Mouse (Mus musculus) ES-Bruce4 (cell line): Measurements from ENCODE around the gene Gbx1. TPM values are rescaled to one million over a fixed set of nuclear protein-coding genes. Genes with fewer than 3 reads are reported as not detected.

Experiments used
- H3K27ac ChIP-seq: 2 replicates; pipeline ENCODE4 v1.5.1; 2012; ENCODE audit warnings: low read length, inconsistent platforms; ENCODE audit not compliant: insufficient read depth
- H3K27me3 ChIP-seq: 2 replicates; pipeline ENCODE4 v1.6.1; 2012; ENCODE audit warnings: mild to moderate bottlenecking, low read length, inconsistent platforms; ENCODE audit not compliant: control insufficient read depth, poor library complexity, insufficient read depth, severe bottlenecking
- H3K36me3 ChIP-seq: 2 replicates; pipeline ENCODE4 v1.6.1; 2012; ENCODE audit warnings: inconsistent platforms, mild to moderate bottlenecking, low read length, moderate library complexity; ENCODE audit not compliant: control insufficient read depth, poor library complexity, insufficient read depth, severe bottlenecking
- H3K4me1 ChIP-seq: one replicate; pipeline ENCODE4 v1.8.1; 2011; ENCODE audit warnings: low read length; ENCODE audit not compliant: control insufficient read depth, insufficient read depth
- H3K4me3 ChIP-seq: 2 replicates; pipeline ENCODE4 v1.5.1; 2011; ENCODE audit warnings: low read depth, mild to moderate bottlenecking, low read length
- H3K9ac ChIP-seq: 2 replicates; pipeline ENCODE4 v1.6.1; 2012; ENCODE audit warnings: low read depth, mild to moderate bottlenecking, inconsistent platforms; ENCODE audit not compliant: poor library complexity, severe bottlenecking
- H3K9me3 ChIP-seq: replicated peaks from 2 replicates; pipeline ENCODE4 v1.6.1; 2012; ENCODE audit warnings: mild to moderate bottlenecking, low read length, inconsistent platforms; ENCODE audit not compliant: control insufficient read depth, poor library complexity, insufficient read depth, severe bottlenecking
- CTCF ChIP-seq: IDR thresholded peaks from one replicate; pipeline ENCODE4 v1.8.1; 2011; ENCODE audit warnings: low read depth, low read length
- EP300 ChIP-seq: IDR thresholded peaks from 2 replicates; pipeline ENCODE4 v1.6.1; 2011; ENCODE audit warnings: low read depth, low read length; ENCODE audit not compliant: insufficient read depth
- POLR2A ChIP-seq: IDR thresholded peaks from one replicate; pipeline ENCODE4 v1.8.1; 2011; ENCODE audit warnings: low read length; ENCODE audit not compliant: insufficient read depth
- polyA plus RNA-seq: library from polyadenylated mRNA; stranded (reverse); fragments of >200 nt; gene quantifications from 2 replicates; pipeline ENCODE4 v1.2.4, GENCODE M21; 2011; ENCODE audit warnings: low read depth; ENCODE audit not compliant: missing spikeins, insufficient read depth, insufficient read length

Gene Gbx1
- polyA plus RNA-seq, 1 experiment, result not detected

DNA sequence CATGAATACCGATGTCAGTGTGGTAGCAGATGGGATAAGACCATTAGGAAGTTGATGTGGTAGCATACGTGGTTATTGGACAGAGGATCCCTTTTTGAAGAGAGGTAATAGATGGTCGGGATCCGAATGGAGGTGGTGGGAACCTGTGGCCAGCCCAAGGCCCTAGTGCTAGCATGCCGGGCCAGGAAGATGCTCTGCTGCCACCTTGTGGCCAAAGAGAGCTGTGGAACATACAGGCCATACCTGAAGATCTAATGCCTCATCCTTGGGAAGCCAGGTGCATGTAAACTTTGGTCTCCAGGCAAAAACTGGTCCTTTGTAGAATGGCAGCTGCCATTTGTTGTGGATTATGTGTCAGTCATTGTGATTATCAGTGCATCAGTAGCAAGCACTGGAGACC lies 56.4 kb downstream of the Gbx1 start:
- no peaks in the 10 kb centered on the region for H3K36me3 ChIP-seq
- H3K4me3 ChIP-seq, result no peak overlapping the region
- no peaks in the 10 kb centered on the region for H3K9me3 ChIP-seq
- peaks cover under 1% of the 10 kb centered on the region for H3K4me1 ChIP-seq
- no peak overlapping the region for H3K27ac ChIP-seq
- H3K27me3 ChIP-seq, result no peaks in the 10 kb centered on the region
- no peak overlapping the region for H3K9ac ChIP-seq
- TF ChIP-seq POLR2A, result no peak
- TF ChIP-seq EP300, result no peak
- peak; percentile 98 for TF ChIP-seq CTCF

- no peaks in the 10 kb centered on the region for H3K36me3 ChIP-seq
- no peaks in the 10 kb centered on the region for H3K9me3 ChIP-seq
- no peak for TF ChIP-seq EP300
- TF ChIP-seq POLR2A, result no peak
- no peak for TF ChIP-seq CTCF
- H3K27ac ChIP-seq, result no peak overlapping the region
- H3K9ac ChIP-seq, result no peak overlapping the region
- no peaks in the 10 kb centered on the region for H3K27me3 ChIP-seq
- H3K4me3 ChIP-seq, result no peak overlapping the region
- no peaks in the 10 kb centered on the region for H3K4me1 ChIP-seq
Observed at GRCm38 (mm10) chr5:24466762-24467161, 60.2 kb downstream of the Gbx1 start.

DNA sequence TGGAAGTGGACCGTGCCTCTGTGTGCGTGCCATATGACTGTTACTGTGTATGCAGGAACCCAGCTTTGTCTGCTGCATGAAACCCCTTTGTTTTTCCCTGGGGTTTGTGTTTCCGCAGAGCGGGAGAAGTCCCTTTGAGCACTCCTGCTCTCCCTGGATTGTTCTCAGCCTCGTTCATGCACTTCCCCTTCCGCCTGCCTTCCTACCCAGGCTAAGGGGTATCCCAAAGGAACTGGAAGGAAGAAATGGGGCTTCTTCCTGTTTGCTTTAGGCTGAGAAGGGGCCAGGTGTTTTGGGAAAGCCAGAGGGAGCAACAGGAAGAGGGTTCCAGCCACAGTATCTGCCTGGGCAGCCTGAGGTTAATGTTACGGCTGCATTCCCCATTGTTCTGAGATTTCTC lies 71.4 kb downstream of the Gbx1 start:
- H3K9ac ChIP-seq, result no peak overlapping the region
- H3K36me3 ChIP-seq, result no peaks in the 10 kb centered on the region
- no peak overlapping the region for H3K27ac ChIP-seq

GRCm38 (mm10) chr5:24455076-24455475 lies 71.9 kb downstream of the Gbx1 start:
- no peaks in the 10 kb centered on the region for H3K27me3 ChIP-seq
- no peak for TF ChIP-seq EP300
- TF ChIP-seq CTCF, result no peak
- TF ChIP-seq POLR2A, result no peak
- H3K4me3 ChIP-seq, result no peak overlapping the region
- H3K9ac ChIP-seq, result no peak overlapping the region
- H3K27ac ChIP-seq, result no peak overlapping the region
- peaks cover 6% of the 10 kb centered on the region for H3K4me1 ChIP-seq
- no peaks in the 10 kb centered on the region for H3K36me3 ChIP-seq
- no peaks in the 10 kb centered on the region for H3K9me3 ChIP-seq

More for the DNA sequence above, 71.4 kb downstream of the Gbx1 start:
- H3K4me3 ChIP-seq, result no peak overlapping the region
- H3K4me1 ChIP-seq, result peaks cover 6% of the 10 kb centered on the region
- H3K9me3 ChIP-seq, result no peaks in the 10 kb centered on the region
- H3K27me3 ChIP-seq, result no peaks in the 10 kb centered on the region
- no peak for TF ChIP-seq CTCF
- no peak for TF ChIP-seq POLR2A
- TF ChIP-seq EP300, result no peak

DNA sequence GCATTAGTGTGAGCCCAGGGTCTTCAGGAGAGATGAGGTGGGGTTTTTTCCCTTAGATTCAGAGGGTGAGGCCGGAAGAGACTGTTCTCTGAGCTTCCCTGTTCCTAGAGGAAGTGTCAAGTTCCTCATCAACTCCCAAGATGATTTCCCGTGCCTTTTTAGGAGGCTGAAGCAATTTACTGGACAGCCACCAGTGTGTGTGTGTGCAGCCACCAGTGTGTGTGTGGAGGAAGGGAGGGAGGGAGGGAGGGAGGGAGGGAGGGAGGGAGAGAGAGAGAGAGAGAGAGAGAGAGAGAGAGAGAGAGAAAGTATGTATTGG lies 73.1 kb downstream of the Gbx1 start:
- Histone ChIP-seq H3K4me3 (no peak overlapping the region), H3K27ac (no peak overlapping the region), H3K4me1 (peaks cover 6% of the 10 kb centered on the region), H3K36me3 (no peaks in the 10 kb centered on the region), H3K9ac (no peak overlapping the region), H3K9me3 (no peaks in the 10 kb centered on the region), H3K27me3 (no peaks in the 10 kb centered on the region)
- TF ChIP-seq CTCF (no peak), POLR2A (no peak), EP300 (no peak)

GRCm38 (mm10) chr5:24453283-24453984 lies 73.6 kb downstream of the Gbx1 start:
- Histone ChIP-seq H3K4me1 (peaks cover 6% of the 10 kb centered on the region), H3K9ac (peak overlapping the region; percentile 95), H3K27me3 (no peaks in the 10 kb centered on the region), H3K36me3 (no peaks in the 10 kb centered on the region), H3K9me3 (no peaks in the 10 kb centered on the region), H3K4me3 (peak overlapping the region; percentile 79), H3K27ac (no peak overlapping the region)
- TF ChIP-seq POLR2A, result no peak
- TF ChIP-seq CTCF, result no peak
- TF ChIP-seq EP300, result no peak

Other genes with a start within 250 kb of the Gbx1 start
- gene Kcnh2, start 175.6 kb downstream of the Gbx1 start, polyA plus RNA-seq, result 3.3 and 5.8 TPM in 2 replicates
- 1.1 and 1.2 TPM in 2 replicates for gene Nos3, start 162.4 kb downstream of the Gbx1 start, polyA plus RNA-seq
- 10.3 and 10.6 TPM in 2 replicates for gene Atg9b, start 135.1 kb downstream of the Gbx1 start, polyA plus RNA-seq
- gene Abcb8, start 133.5 kb downstream of the Gbx1 start, polyA plus RNA-seq, result 28.8 and 29.6 TPM in 2 replicates
- 0.88 TPM in 1 of 2 replicates, not detected in the other for gene Asic3, start 113.8 kb downstream of the Gbx1 start, polyA plus RNA-seq
- gene Cdk5, start 103.7 kb downstream of the Gbx1 start, polyA plus RNA-seq, result 30.9 and 34.0 TPM in 2 replicates
- gene Slc4a2, start 103.4 kb downstream of the Gbx1 start, polyA plus RNA-seq, result 11.3 and 12.6 TPM in 2 replicates
- 51.6 and 59.8 TPM in 2 replicates for gene Fastk, start 81.9 kb downstream of the Gbx1 start, polyA plus RNA-seq
- gene Tmub1, start 79.3 kb downstream of the Gbx1 start, polyA plus RNA-seq, result 4.8 and 7.7 TPM in 2 replicates
- gene Agap3, start 75.0 kb downstream of the Gbx1 start, polyA plus RNA-seq, result 76.8 and 79.9 TPM in 2 replicates
- not detected in 2 replicates for gene Asb10, start 13.8 kb upstream of the Gbx1 start, polyA plus RNA-seq
- gene 4931409K22Rik, start 29.6 kb upstream of the Gbx1 start, polyA plus RNA-seq, result not detected in 2 replicates
- 113 and 120 TPM in 2 replicates for gene Abcf2, start 50.3 kb upstream of the Gbx1 start, polyA plus RNA-seq
- 5.7 and 8.3 TPM in 2 replicates for gene Chpf2, start 59.5 kb upstream of the Gbx1 start, polyA plus RNA-seq
- gene Smarcd3, start 97.2 kb upstream of the Gbx1 start, polyA plus RNA-seq, result 1.5 and 1.9 TPM in 2 replicates
- 77.3 and 81.1 TPM in 2 replicates for gene Nub1, start 158.3 kb upstream of the Gbx1 start, polyA plus RNA-seq
- 10.3 and 11.3 TPM in 2 replicates for gene Wdr86, start 203.5 kb upstream of the Gbx1 start, polyA plus RNA-seq
- gene Crygn, start 230.8 kb upstream of the Gbx1 start, polyA plus RNA-seq, result 8.2 TPM in 1 of 2 replicates, not detected in the other